Mouse (Mus musculus) limb, embryonic 14.5 days (tissue): ENCODE data around the gene Wnt16. TPM values are rescaled to one million over a fixed set of nuclear protein-coding genes. Genes with fewer than 3 reads are reported as not detected.
A peak's percentile ranks its signal among the peaks of the same experiment; 100 is the strongest.

Source experiments
- ATAC-seq: fragments of 200-750 bp; cut with Nextera tagmentation; 2 replicates; pipeline ENCODE4 v1.8.0; 2017; ENCODE audit warnings: low read depth, moderate number of reproducible peaks, moderate TSS enrichment; ENCODE audit not compliant: low FRiP score
- DNase-seq: peaks from one replicate; pipeline ENCODE4 v3.0.0-alpha.2; 2015; ENCODE audit warnings: low spot score
- H3K27ac ChIP-seq: fragments of 300-500 bp; sonication (generic); replicated peaks from 2 replicates; pipeline ENCODE4 v1.5.1; 2014; ENCODE audit warnings: low read depth, mild to moderate bottlenecking, low read length, moderate library complexity, mixed read lengths
- H3K27me3 ChIP-seq: fragments of 300-500 bp; sonication (generic); 2 replicates; pipeline ENCODE4 v1.6.1; 2014; ENCODE audit warnings: low read length, mixed read lengths; ENCODE audit not compliant: control insufficient read depth, insufficient read depth
- H3K36me3 ChIP-seq: fragments of 300-500 bp; sonication (generic); 2 replicates; pipeline ENCODE4 v1.6.1; 2014; ENCODE audit warnings: mild to moderate bottlenecking, low read length, moderate library complexity, mixed read lengths; ENCODE audit not compliant: control insufficient read depth, insufficient read depth
- H3K4me1 ChIP-seq: fragments of 300-500 bp; sonication (generic); 2 replicates; pipeline ENCODE4 v1.6.1; 2014; ENCODE audit warnings: antibody characterized with exemption, low read length, mixed read lengths; ENCODE audit not compliant: control insufficient read depth, insufficient read depth
- H3K4me2 ChIP-seq: fragments of 300-500 bp; sonication (generic); replicated peaks from 2 replicates; pipeline ENCODE4 v1.6.1; 2014; ENCODE audit warnings: low read depth, mild to moderate bottlenecking, low read length, moderate library complexity; ENCODE audit not compliant: severe bottlenecking
- H3K4me3 ChIP-seq: fragments of 300-500 bp; sonication (generic); replicated peaks from 2 replicates; pipeline ENCODE4 v1.5.1; 2014; ENCODE audit warnings: low read length
- H3K9ac ChIP-seq: fragments of 300-500 bp; sonication (generic); 2 replicates; pipeline ENCODE4 v1.6.1; 2014; ENCODE audit warnings: mild to moderate bottlenecking, low read depth, low read length, moderate library complexity; ENCODE audit not compliant: severe bottlenecking
- H3K9me3 ChIP-seq: fragments of 300-500 bp; sonication (generic); 2 replicates; pipeline ENCODE4 v1.6.1; 2016; ENCODE audit warnings: low read length; ENCODE audit not compliant: control insufficient read depth
- POLR2A ChIP-seq: fragments of 200-500 bp; IDR thresholded peaks from 2 replicates; pipeline ENCODE4 v1.8.0; 2012; ENCODE audit warnings: inconsistent platforms, mild to moderate bottlenecking, moderate library complexity, borderline replicate concordance; ENCODE audit not compliant: insufficient read depth, insufficient read length; ENCODE audit errors: extremely low read depth
- WGBS: fragments of 180-500 bp; shearing (Covaris S2); extraction: QIAGEN DNeasy Blood & Tissue Kit; methylation state at CpG from one replicate; pipeline ENCODE4 v1.1.7; 2014; 5-methylcytosine and 5-hydroxymethylcytosine counted together
- polyA plus RNA-seq, 2 experiments: library from polyadenylated mRNA; depleted of rRNA in 1 of 2; stranded (reverse) in 1 of 2; unstranded in 1 of 2; fragments of >200 nt; fragmentation: Nextera tagmentation in 1 of 2; extraction: Ambion mirVana in 1 of 2; gene quantifications; 2 replicates each; pipeline versions ENCODE4 v1.2.1 to v1.2.3; 2012 to 2014

The Wnt16 gene
- polyA plus RNA-seq, 2 experiments = 5.4 to 6.0 TPM

DNA sequence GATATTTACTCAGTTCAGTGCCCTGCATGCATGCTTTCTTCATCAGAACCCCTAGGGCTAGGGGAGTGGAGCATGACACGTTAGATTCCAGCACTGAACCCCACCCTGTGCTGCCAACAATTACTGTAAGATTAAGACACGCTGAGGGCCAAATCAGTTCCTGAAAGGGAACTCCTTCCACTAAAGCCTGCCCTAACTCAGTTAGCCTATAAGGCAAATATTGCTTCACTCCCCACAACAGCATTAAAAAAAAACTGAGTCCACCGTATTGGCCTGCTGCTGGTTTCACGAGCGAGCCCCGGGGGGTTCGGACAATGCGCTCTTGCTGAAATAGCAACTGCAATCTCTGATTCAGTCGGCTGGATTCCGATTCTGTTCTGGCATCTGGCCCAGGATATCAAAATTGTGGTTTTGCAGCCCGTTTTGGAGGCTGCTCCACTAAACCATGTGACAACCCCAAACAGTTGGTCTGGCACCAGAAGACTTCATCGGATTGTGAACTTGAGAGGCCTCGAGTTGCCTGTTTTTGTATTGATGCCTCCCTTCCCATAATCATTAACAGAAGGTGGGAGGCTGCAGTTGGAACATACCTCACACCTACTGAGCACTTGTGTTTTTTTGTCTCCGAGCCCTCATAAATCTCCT lies 7.7 kb upstream of the Wnt16 start:
- peak; percentile 80 for DNase-seq
- Histone ChIP-seq H3K4me1 (peaks cover 25% of the 10 kb centered on the region), H3K27ac (0 out of 2 replicates have a peak overlapping the region, but pooled peaks have one; percentile 38), H3K27me3 (no peaks in the 10 kb centered on the region), H3K36me3 (no peaks in the 10 kb centered on the region), H3K4me2 (peak overlapping the region; percentile 36), H3K9ac (no peak overlapping the region), H3K9me3 (no peaks in the 10 kb centered on the region), H3K4me3 (0 out of 2 replicates have a peak overlapping the region, but pooled peaks have one; percentile 4)
- WGBS = 13% methylated on average over 14 of the region's 14 CpGs
- no peak for TF ChIP-seq POLR2A
- peak; percentile 84 for ATAC-seq

DNA sequence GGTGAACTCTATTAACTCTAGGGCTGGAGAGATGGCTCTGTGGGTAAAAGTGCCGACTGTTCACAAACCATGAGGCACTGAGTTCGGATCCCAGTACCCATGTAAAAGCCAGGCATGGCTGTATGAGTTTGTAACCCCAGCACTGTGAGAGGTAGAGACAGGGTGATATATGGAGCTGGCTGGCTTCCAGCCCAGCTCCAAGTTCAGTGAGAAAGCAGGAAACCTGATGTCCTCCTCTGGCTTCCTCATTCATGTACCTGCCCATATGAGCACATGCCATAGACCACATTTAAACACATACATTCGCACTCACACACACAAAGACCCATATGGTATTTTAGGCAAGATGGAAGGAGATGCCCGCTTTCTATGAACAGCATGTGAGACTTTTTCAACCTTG lies 5.6 kb upstream of the Wnt16 start:
- 74% methylated on average over 4 of the region's 4 CpGs for WGBS
- ATAC-seq (no peak), DNase-seq (no peak)
- H3K27ac ChIP-seq = no peak overlapping the region
- no peaks in the 10 kb centered on the region for H3K36me3 ChIP-seq
- H3K9me3 ChIP-seq = no peaks in the 10 kb centered on the region
- H3K9ac ChIP-seq = no peak overlapping the region
- peaks cover 4% of the 10 kb centered on the region; the same call in 1 of the 2 replicates for H3K27me3 ChIP-seq
- no peak for TF ChIP-seq POLR2A
- H3K4me2 ChIP-seq = no peak overlapping the region
- peaks cover 25% of the 10 kb centered on the region for H3K4me1 ChIP-seq
- H3K4me3 ChIP-seq = no peak overlapping the region

DNA sequence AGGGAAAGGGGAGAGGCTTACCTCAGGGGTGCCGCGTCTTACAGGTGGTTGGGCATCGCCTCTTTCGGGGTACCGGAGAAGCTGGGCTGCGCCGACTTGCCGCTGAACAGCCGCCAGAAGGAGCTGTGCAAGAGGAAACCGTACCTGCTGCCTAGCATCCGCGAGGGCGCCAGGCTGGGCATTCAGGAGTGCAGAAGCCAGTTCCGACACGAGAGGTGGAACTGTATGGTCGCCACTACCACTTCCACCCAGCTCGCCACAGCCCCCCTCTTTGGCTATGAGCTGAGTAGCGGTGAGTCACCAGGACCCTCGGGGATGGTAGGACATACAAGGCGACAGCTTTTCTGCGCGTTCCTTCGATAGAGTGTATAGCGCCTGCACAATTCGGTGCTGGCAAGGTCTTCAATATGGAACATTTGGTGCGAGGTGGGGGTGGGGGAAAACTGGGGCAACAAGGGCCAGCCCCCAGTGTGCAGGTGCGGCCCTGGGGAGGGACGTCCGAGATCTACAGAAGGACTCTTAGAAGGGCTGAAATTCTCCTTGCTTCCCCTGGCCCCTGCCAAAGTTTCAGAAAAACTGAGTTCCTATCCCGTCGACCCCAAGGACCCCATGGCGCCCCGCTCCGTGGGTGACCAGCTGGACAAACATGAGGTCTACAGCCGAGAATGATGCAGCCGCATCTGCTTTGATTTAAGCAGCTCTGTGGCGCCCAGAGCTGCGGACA lies 872 bp downstream of the Wnt16 start:
- Histone ChIP-seq H3K9ac (peak overlapping the region; percentile 36), H3K27ac (no peak overlapping the region)
- peak; percentile 52 for ATAC-seq

DNA sequence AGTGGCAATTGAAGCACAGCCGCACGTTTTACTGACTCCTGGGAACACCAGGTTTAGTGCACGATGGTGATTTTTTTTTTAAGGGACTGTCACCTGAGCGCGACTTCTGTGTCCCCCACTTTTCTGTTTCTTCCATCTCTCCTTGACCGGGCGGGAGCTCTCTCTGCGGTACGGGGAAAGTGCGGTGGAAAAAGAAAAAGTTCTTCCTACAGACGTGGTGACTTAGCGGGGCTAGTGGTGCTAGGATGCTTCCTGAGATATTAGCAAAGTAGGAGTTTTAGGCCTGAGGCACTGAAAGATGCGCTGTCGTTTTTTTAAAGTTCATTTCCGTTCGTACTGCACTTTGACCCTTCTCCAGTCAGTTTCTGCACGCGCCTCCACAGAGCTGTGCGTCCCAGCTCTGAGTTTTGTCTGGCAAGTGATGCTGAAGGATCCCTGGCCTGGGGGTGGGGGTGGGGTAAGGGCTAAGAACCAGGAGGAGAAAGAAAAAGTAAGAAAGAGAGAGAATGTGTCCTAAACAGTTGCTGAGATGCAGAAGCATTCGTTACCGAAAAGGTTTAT lies 1.5 kb downstream of the Wnt16 start:
- Histone ChIP-seq H3K36me3 (no peaks in the 10 kb centered on the region), H3K9me3 (no peaks in the 10 kb centered on the region), H3K27ac (no peak overlapping the region), H3K4me1 (peaks cover 15% of the 10 kb centered on the region), H3K9ac (peak overlapping the region; percentile 36), H3K27me3 (peaks cover 28% of the 10 kb centered on the region), H3K4me2 (peak overlapping the region; percentile 88), H3K4me3 (peak overlapping the region; percentile 45)
- ATAC-seq = no peak
- DNase-seq = no peak
- no peak for TF ChIP-seq POLR2A
- under 1% methylated on average over 21 of the region's 21 CpGs for WGBS

More for the DNA sequence above, 872 bp downstream of the Wnt16 start:
- peak; percentile 36 for DNase-seq
- Histone ChIP-seq H3K4me3 (peak overlapping the region; percentile 45), H3K9me3 (no peaks in the 10 kb centered on the region), H3K36me3 (no peaks in the 10 kb centered on the region), H3K27me3 (peaks cover 28% of the 10 kb centered on the region), H3K4me1 (peaks cover 15% of the 10 kb centered on the region), H3K4me2 (peak overlapping the region; percentile 88)
- WGBS = under 1% methylated on average over 34 of the region's 38 CpGs
- no peak for TF ChIP-seq POLR2A

DNA sequence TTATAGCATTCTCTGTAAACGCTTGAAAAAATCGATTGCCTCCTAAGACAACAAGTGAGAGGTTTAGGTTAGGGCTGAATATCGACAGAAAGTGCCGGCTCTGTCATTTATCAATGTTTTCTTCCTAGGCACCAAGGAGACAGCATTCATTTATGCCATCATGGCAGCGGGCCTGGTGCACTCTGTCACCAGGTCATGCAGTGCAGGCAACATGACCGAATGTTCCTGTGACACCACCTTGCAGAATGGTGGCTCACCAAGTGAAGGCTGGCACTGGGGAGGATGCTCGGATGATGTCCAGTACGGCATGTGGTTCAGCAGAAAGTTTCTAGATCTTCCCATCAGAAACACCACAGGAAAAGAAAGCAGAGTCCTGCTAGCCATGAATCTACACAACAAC lies 2.8 kb downstream of the Wnt16 start:
- Histone ChIP-seq H3K4me3 (no peak overlapping the region), H3K9me3 (no peaks in the 10 kb centered on the region), H3K36me3 (no peaks in the 10 kb centered on the region), H3K9ac (no peak overlapping the region), H3K27me3 (peaks cover 28% of the 10 kb centered on the region), H3K27ac (no peak overlapping the region), H3K4me1 (peaks cover 15% of the 10 kb centered on the region), H3K4me2 (no peak overlapping the region)
- ATAC-seq (no peak), DNase-seq (no peak)
- no peak for TF ChIP-seq POLR2A
- WGBS = 77% methylated on average over 8 of the region's 8 CpGs
